Mouse (Mus musculus) left cerebral cortex, postnatal 36 days (tissue): ENCODE results near the gene Midn. TPM values are rescaled to one million over a fixed set of nuclear protein-coding genes. Genes with fewer than 3 reads are reported as not detected.

Source experiments
- DNase-seq, 2 experiments: peaks; one replicate each; pipeline ENCODE4 v3.0.0; 2021 to 2022; ENCODE audit warnings: low spot score in 2 of 2, mixed read lengths in 1 of 2
- intact Hi-C: fragments of 180-260 bp; cut with DNase I; formaldehyde crosslinking; loops from one replicate; pipeline ENCODE4 v1.15.1; 2025
- total RNA-seq, 2 experiments: library from RNA; stranded (reverse); gene quantifications; 2 replicates each; pipeline ENCODE4 v1.2.3; 2021

The Midn gene
- total RNA-seq, 2 experiments from 2014 or later: 76.2 to 78.8 TPM

DNA sequence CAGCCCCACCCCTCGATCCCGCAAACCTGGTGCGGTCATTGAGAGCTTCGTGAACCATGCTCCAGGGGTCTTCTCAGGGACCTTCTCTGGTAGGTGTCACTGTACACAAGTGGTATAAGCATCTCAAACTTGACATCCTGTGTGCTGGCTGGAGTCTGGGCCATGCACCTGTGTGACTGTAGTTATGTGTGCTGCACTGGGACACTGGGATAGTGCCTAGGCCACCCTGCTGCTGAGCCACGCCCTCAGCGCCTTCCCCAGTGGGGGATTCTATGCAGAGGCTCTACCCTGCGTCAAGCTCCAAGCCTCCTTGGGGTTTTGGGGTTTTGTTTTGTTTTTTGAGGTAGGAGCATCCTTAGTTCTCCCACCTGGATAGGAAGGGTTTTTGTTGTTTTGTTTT, 6.3 kb downstream of the Midn start:
- no peak for DNase-seq
- intact Hi-C loops: no loop called here

DNA sequence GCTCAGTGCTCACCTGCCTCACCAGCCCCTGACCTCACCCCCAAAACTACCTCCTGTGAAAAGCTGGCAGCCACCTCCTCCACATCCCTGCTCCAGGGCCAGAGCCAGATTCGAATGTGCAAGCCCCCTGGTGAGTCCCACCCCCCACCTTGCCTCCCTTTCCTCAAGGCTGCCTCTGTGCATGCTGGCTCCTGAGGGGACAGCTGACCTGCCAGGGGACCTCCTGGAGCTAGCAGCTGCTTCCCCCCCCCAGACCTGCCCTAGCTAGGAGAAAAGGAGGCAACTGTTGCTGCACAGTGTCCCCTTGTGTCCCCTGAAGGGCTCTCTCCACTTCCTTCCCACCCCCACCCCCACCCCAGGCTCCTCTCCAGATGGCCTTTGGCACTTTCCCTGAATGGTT, 7.2 kb downstream of the Midn start:
- DNase-seq: no peak
- intact Hi-C loops: no loop called here

- intact Hi-C loops: no loop called here
- DNase-seq: peak; percentile 25 to 45
These were observed 8.1 kb downstream of the Midn start for GRCm38 (mm10) chr10:80156002-80156751.

- DNase-seq: peak; percentile 34 to 39
- intact Hi-C loops: loop anchor here (1.0 kb wide), 1 partner anchor 7 kb away; no protein-coding TSS in a partner anchor
These were observed 8.6 kb downstream of the Midn start for GRCm38 (mm10) chr10:80156752-80157053.

- peak; percentile 47 to 58 for DNase-seq
- intact Hi-C loops: loop anchor here (1.0 kb wide), 1 partner anchor 8 kb away; no protein-coding TSS in a partner anchor
These were observed 9.3 kb downstream of the Midn start for GRCm38 (mm10) chr10:80157141-80157929.

- intact Hi-C loops: no loop called here
These were observed 10.4 kb downstream of the Midn start for GRCm38 (mm10) chr10:80158307-80158986.

GRCm38 (mm10) chr10:80159021-80159560, 11.0 kb downstream of the Midn start:
- peak in 1 of 2 experiments; percentile 37 for DNase-seq
- intact Hi-C loops: no loop called here

More at GRCm38 (mm10) chr10:80158307-80158986, 10.4 kb downstream of the Midn start:
- peak; percentile 58 to 59 for DNase-seq

GRCm38 (mm10) chr10:80159561-80160454, 11.7 kb downstream of the Midn start:
- DNase-seq: peak; percentile 98 to 99
- intact Hi-C loops: no loop called here

DNA sequence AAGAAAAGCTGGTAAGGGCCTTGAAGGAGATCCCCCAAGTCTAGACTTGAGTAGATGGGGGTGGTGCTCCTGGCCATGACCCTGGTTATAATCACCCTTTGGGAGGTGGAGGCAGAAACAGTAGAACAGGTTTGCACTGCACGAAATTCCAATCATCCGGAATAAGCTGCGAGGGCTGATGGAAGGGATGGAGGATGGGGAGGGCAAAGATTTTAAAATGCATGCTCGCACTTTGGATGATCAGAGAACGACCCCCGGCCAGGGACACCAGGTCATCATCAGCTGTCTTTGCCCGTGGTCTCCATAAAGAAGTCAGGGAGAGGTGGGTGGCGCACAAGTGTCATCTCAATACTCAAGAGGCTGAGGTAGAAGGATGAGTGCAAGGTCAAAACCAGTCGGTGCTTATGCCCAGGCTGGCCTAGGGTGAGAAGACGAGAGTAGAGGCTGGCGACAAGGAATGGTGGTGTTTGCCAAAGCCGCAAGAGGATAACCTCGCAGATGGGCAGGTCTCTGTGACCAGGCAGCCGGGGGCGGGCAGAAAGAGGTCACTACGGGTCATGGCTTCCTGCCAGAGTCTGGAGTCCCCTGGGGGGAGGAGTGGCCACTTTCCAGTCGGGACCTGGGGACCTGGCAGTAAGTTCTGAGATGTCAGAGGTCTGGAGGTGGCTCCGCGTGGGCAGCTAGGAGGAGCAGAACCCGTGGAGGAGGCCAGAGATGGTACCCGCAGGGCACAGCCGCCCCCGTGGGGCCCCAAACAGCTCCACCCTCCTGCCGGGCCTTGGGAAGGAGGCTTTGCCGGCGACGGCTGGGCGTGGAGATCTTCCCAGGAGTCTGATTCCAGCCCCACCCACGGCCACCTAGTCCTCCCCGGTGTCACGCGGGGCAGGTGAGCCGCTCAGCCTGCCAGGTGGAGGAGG, 12.6 kb downstream of the Midn start:
- intact Hi-C loops: no loop called here
- peak in 1 of 2 experiments; percentile 50 for DNase-seq

- intact Hi-C loops: no loop called here
- no peak for DNase-seq
These were observed 13.6 kb downstream of the Midn start for GRCm38 (mm10) chr10:80161522-80162242.

DNA sequence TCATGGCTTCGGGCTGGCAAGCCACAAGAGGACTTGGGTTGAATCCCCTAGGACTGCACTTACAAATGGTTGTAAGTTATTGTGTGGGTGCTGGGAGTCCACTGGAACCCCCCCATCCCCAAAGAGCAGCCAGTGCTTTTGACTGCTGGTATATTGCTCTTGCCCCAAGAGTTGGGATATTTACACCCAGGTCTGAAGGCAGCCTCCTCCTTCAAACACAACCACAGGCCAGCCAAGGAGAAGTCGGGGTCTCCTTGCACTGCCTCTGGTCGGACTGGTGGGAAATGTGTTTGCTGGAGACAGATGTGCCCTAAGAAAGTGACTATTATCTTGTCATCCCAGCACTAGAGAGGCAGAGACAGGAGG, 14.2 kb downstream of the Midn start:
- intact Hi-C loops: no loop called here
- DNase-seq: no peak

GRCm38 (mm10) chr10:80162716-80163299, 14.7 kb downstream of the Midn start:
- intact Hi-C loops: no loop called here
- DNase-seq: no peak

GRCm38 (mm10) chr10:80163721-80164120, 15.6 kb downstream of the Midn start:
- intact Hi-C loops: no loop called here
- DNase-seq: peak; percentile 36 to 55

- DNase-seq: peak in 1 of 2 experiments; percentile 25
- intact Hi-C loops: no loop called here
These were observed 16.3 kb downstream of the Midn start for GRCm38 (mm10) chr10:80164161-80164997.

DNA sequence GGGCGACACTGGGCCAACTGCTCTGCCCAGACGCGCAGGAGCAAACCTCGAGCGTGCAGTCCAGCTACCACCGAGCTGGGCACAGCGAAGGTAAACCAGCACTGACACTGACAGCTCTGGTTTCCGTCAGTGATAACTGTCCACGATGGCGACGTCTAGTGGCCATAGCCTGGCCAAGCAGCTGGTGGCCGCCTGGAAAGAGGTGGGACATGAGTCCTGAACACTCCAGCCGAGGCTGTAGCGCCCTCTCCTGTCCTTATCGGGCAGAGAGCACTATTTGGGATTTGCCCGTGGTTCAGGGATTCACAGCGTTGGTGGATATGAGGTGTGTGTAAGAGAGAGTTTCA, 16.9 kb downstream of the Midn start:
- intact Hi-C loops: loop anchor here (1.0 kb wide), 1 partner anchor 17 kb away; the partner anchor contains the start of gene Midn

More for the DNA sequence above, 16.9 kb downstream of the Midn start:
- DNase-seq: peak; percentile 94 to 95
